Mouse (Mus musculus): ENCODE data around the gene Sbds. TPM values are rescaled to one million over a fixed set of nuclear protein-coding genes. Genes with fewer than 3 reads are reported as not detected.
A peak's percentile ranks its signal among the peaks of the same experiment; 100 is the strongest.

Gene Sbds
- polyA plus RNA-seq, 1 experiment from 2014 or later = 68.2 TPM

DNA sequence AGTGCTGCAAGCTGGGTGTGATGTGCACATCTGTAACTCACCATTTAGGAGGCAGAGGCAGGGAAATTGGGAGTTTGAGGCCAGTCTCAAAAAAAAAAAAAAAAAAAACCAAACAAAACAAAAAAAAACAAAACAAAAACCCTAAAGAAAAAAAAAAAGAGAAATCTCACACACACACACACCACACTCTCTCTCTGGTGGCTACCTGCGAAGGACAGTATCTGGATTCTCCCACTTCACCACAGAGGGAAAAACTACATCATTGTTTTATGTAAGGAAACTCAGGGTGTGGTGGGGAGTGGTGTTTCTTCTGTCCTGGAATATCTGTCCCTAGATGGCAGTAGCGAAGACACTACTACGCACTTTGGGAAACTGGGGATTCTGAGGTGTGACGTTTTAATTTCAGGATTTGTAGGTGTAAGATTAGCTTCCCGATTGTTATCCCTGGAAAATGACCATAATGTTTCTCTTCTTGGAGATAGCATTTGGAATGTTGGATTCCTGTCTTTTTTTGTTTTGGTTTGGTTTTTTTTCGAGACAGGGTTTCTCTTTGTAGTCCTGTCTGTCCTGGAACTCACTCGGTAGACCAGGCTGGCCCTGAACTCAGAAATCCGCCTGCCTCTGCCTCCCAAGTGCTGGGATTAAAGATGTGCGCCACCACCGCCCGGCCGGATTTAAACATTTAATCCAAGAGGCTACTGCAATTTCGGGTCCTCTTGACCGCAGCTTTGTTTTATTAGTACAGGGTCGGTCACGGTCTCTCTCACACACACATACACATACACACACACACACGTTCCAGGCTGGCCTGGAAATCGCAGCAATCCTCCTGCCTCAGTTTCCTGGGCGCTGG is 940 bp downstream of the Sbds start:
- 16% methylated on average over 19 of the region's 19 CpGs for WGBS
- peak; percentile 60 for DNase-seq (ENCODE audit: low spot score)

DNA sequence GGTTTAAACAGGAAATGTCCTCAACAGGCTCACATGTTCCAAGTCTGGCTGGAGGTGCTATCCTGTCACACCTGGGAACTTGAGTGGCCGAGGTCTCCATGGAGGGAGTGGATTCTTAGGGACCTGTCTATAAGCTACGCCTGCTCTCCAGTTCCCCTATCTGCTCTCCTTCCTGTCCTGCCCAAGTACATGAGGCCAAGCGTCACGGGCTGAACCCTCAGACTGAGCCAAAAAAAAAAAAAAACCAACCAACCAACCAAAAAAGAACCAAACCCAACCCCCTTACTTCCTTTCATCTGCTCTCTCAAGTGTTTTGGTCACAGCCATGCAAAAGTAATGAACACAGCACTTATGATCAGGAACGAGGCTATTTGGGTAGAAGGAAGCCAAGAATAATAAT is 7.5 kb downstream of the Sbds start:
- H3K4me1 ChIP-seq (ENCODE audit: control insufficient read depth, insufficient read depth, low read length) = no peaks in the 10 kb centered on the region
- no peak overlapping the region for H3K4me2 ChIP-seq (ENCODE audit: low read depth, low read length)
- H3K27ac ChIP-seq (replicated peaks; ENCODE audit: low read depth, low read length) = no peak overlapping the region
- 89% methylated on average over 5 of the region's 5 CpGs for WGBS
- H3K9me3 ChIP-seq (replicated peaks; ENCODE audit: control insufficient read depth, low read length) = no peaks in the 10 kb centered on the region
- DNase-seq (ENCODE audit: low spot score) (no peak), ATAC-seq (replicated peaks; ENCODE audit: insufficient number of reproducible peaks, low FRiP score, low TSS enrichment, low read depth) (no peak)
- no peak overlapping the region for H3K9ac ChIP-seq (replicated peaks; ENCODE audit: low read length)
- no peak overlapping the region for H3K4me3 ChIP-seq (ENCODE audit: low read depth, low read length)
- no peaks in the 10 kb centered on the region for H3K27me3 ChIP-seq (ENCODE audit: control insufficient read depth, insufficient read depth, low read length)
- peaks cover 16% of the 10 kb centered on the region for H3K36me3 ChIP-seq (replicated peaks; ENCODE audit: control insufficient read depth, insufficient read depth, low read depth, low read length)

More for the DNA sequence above, 940 bp downstream of the Sbds start:
- Histone ChIP-seq H3K4me2 (ENCODE audit: low read depth, low read length) (peak overlapping the region; percentile 50), H3K9ac (replicated peaks; ENCODE audit: low read length) (peak overlapping the region; percentile 72), H3K9me3 (replicated peaks; ENCODE audit: control insufficient read depth, low read length) (no peaks in the 10 kb centered on the region), H3K4me1 (ENCODE audit: control insufficient read depth, insufficient read depth, low read length) (no peaks in the 10 kb centered on the region), H3K27ac (replicated peaks; ENCODE audit: low read depth, low read length) (no peak overlapping the region), H3K27me3 (ENCODE audit: control insufficient read depth, insufficient read depth, low read length) (no peaks in the 10 kb centered on the region), H3K36me3 (replicated peaks; ENCODE audit: control insufficient read depth, insufficient read depth, low read depth, low read length) (peaks cover 2% of the 10 kb centered on the region; the same call in 1 of the 2 replicates), H3K4me3 (ENCODE audit: low read depth, low read length) (peak overlapping the region; percentile 55)
- ATAC-seq (replicated peaks; ENCODE audit: insufficient number of reproducible peaks, low FRiP score, low TSS enrichment, low read depth) = no peak

DNA sequence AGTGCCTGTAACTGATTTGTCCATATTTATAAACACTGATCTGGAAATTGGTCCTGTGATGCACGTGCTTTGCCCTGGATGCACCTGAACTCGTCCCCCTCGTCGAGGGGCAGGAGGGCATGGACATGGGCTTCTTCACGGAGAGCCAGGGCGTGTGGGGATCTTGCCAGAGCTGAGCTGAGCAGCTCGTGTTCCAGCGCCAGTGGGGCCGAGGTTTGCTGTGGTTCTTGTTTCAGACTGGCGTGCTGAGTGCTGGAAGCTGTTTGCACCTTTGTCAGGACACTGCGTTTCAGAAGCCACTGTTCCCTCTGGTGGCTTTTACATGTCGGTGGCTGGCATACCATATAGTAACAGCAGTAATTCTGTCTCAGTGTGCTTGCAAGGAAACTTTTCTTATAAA is 13.9 kb downstream of the Sbds start:
- DNase-seq (ENCODE audit: low spot score) = no peak
- H3K27ac ChIP-seq (replicated peaks; ENCODE audit: low read depth, low read length) = no peak overlapping the region
- H3K36me3 ChIP-seq (replicated peaks; ENCODE audit: control insufficient read depth, insufficient read depth, low read depth, low read length) = peaks cover 20% of the 10 kb centered on the region
- ATAC-seq (replicated peaks; ENCODE audit: insufficient number of reproducible peaks, low FRiP score, low TSS enrichment, low read depth) = no peak
- no peak overlapping the region for H3K4me2 ChIP-seq (ENCODE audit: low read depth, low read length)
- no peak overlapping the region for H3K9ac ChIP-seq (replicated peaks; ENCODE audit: low read length)
- 89% methylated on average over 12 of the region's 12 CpGs for WGBS
- H3K9me3 ChIP-seq (replicated peaks; ENCODE audit: control insufficient read depth, low read length) = no peaks in the 10 kb centered on the region
- no peak overlapping the region for H3K4me3 ChIP-seq (ENCODE audit: low read depth, low read length)
- H3K27me3 ChIP-seq (ENCODE audit: control insufficient read depth, insufficient read depth, low read length) = no peaks in the 10 kb centered on the region
- no peaks in the 10 kb centered on the region for H3K4me1 ChIP-seq (ENCODE audit: control insufficient read depth, insufficient read depth, low read length)

DNA sequence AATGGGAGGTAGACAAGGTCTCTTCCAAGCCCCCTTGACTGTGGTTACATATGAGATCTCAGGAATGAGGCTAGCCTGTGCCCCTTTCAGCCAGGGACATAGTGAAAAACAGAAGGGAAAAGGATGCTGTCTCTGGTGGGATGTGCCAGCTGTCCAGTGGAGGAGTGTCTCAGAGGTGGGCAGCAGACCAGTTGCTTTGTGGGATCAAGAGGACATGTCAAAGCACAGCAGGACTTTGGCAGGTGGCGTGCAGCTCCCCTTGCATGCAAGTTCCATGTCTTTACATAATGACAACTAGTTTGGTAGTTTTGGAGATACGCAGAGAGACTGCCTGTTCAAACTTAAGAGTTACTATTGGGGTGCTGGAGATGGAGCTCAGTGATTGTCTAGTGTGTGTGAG is 15.5 kb downstream of the Sbds start:
- 91% methylated on average over 2 of the region's 2 CpGs for WGBS
- no peak for ATAC-seq (replicated peaks; ENCODE audit: insufficient number of reproducible peaks, low FRiP score, low TSS enrichment, low read depth)
- peaks cover 22% of the 10 kb centered on the region for H3K36me3 ChIP-seq (replicated peaks; ENCODE audit: control insufficient read depth, insufficient read depth, low read depth, low read length)
- no peaks in the 10 kb centered on the region for H3K4me1 ChIP-seq (ENCODE audit: control insufficient read depth, insufficient read depth, low read length)
- H3K4me3 ChIP-seq (ENCODE audit: low read depth, low read length) = no peak overlapping the region
- no peaks in the 10 kb centered on the region for H3K9me3 ChIP-seq (replicated peaks; ENCODE audit: control insufficient read depth, low read length)
- no peak overlapping the region for H3K4me2 ChIP-seq (ENCODE audit: low read depth, low read length)
- no peak overlapping the region for H3K9ac ChIP-seq (replicated peaks; ENCODE audit: low read length)
- H3K27ac ChIP-seq (replicated peaks; ENCODE audit: low read depth, low read length) = no peak overlapping the region
- no peaks in the 10 kb centered on the region for H3K27me3 ChIP-seq (ENCODE audit: control insufficient read depth, insufficient read depth, low read length)
- no peak for DNase-seq (ENCODE audit: low spot score)

DNA sequence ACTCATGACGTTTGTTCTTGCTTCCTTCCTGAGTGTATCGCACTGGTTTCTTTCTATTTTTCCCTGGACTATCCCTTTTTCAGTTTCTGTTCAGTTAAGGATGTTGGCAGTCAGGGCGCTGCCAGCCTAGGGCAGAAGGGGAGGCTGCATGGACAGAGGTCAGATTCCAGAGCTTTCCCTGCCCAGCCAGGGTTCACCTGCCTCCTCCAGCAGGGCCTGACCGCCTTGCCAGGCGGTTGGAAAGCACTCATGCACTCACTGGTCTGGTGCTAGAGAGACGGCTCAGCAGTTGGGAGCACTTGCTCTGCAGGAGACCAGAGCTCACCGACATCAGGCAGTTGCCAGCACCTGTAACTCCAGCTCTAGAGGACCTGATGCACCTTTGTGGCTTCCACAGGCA is 16.1 kb downstream of the Sbds start:
- H3K4me1 ChIP-seq (ENCODE audit: control insufficient read depth, insufficient read depth, low read length) = no peaks in the 10 kb centered on the region
- H3K27ac ChIP-seq (replicated peaks; ENCODE audit: low read depth, low read length) = no peak overlapping the region
- H3K36me3 ChIP-seq (replicated peaks; ENCODE audit: control insufficient read depth, insufficient read depth, low read depth, low read length) = peaks cover 21% of the 10 kb centered on the region
- no peaks in the 10 kb centered on the region for H3K27me3 ChIP-seq (ENCODE audit: control insufficient read depth, insufficient read depth, low read length)
- no peak overlapping the region for H3K4me3 ChIP-seq (ENCODE audit: low read depth, low read length)
- no peak overlapping the region for H3K9ac ChIP-seq (replicated peaks; ENCODE audit: low read length)
- ATAC-seq (replicated peaks; ENCODE audit: insufficient number of reproducible peaks, low FRiP score, low TSS enrichment, low read depth) (no peak), DNase-seq (ENCODE audit: low spot score) (no peak)
- WGBS = 94% methylated on average over 7 of the region's 7 CpGs
- no peaks in the 10 kb centered on the region for H3K9me3 ChIP-seq (replicated peaks; ENCODE audit: control insufficient read depth, low read length)
- no peak overlapping the region for H3K4me2 ChIP-seq (ENCODE audit: low read depth, low read length)

DNA sequence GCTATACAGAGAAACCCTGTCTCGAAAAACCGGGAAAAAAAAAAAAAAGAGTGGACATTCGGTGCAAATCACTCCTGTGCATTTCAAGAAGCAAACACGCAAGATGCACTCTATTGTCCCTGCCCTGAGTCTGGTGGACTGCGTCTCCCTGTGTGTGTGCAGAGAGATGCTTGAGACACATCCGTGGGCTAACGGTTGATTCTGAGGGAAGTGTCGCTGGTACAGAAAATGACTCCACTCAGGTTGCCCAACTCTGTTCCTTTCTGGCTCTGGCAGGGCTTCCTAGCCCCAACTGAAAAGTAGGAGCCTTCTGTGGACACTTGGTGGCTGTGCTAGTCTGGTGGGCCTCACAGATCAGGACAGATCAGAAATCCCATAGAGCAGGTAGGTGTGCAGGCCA is 19.0 kb downstream of the Sbds start:
- H3K9me3 ChIP-seq (replicated peaks; ENCODE audit: control insufficient read depth, low read length) = no peaks in the 10 kb centered on the region
- no peak for DNase-seq (ENCODE audit: low spot score)
- H3K9ac ChIP-seq (replicated peaks; ENCODE audit: low read length) = no peak overlapping the region
- H3K27me3 ChIP-seq (ENCODE audit: control insufficient read depth, insufficient read depth, low read length) = no peaks in the 10 kb centered on the region
- WGBS = 91% methylated on average over 8 of the region's 8 CpGs
- H3K27ac ChIP-seq (replicated peaks; ENCODE audit: low read depth, low read length) = no peak overlapping the region
- H3K4me2 ChIP-seq (ENCODE audit: low read depth, low read length) = no peak overlapping the region
- no peak overlapping the region for H3K4me3 ChIP-seq (ENCODE audit: low read depth, low read length)
- ATAC-seq (replicated peaks; ENCODE audit: insufficient number of reproducible peaks, low FRiP score, low TSS enrichment, low read depth) = no peak
- no peaks in the 10 kb centered on the region for H3K4me1 ChIP-seq (ENCODE audit: control insufficient read depth, insufficient read depth, low read length)
- H3K36me3 ChIP-seq (replicated peaks; ENCODE audit: control insufficient read depth, insufficient read depth, low read depth, low read length) = peaks cover 32% of the 10 kb centered on the region

DNA sequence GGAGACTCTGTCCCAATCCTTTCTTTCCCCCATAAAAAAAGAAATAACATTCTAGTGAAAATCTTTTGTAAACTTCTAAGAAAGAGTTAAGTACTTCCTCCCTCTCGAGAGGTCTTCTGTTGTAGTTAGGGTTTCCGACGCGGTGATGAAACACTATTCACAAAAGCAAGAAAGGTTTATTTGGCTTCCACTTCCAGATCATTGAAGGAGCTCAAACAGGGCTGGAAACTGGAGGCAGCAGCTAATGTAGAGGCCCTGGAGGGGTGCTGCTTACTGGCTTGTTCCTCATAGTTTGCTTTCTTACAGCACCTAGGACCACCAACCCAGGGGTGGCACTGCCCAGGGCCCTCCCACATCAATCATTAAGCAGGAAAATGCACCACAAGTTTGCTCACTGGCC is 27.2 kb downstream of the Sbds start:
- H3K36me3 ChIP-seq (replicated peaks; ENCODE audit: control insufficient read depth, insufficient read depth, low read depth, low read length) = peaks cover 12% of the 10 kb centered on the region
- no peaks in the 10 kb centered on the region for H3K27me3 ChIP-seq (ENCODE audit: control insufficient read depth, insufficient read depth, low read length)
- ATAC-seq (replicated peaks; ENCODE audit: insufficient number of reproducible peaks, low FRiP score, low TSS enrichment, low read depth) (no peak), DNase-seq (ENCODE audit: low spot score) (no peak)
- H3K4me2 ChIP-seq (ENCODE audit: low read depth, low read length) = no peak overlapping the region
- no peak overlapping the region for H3K27ac ChIP-seq (replicated peaks; ENCODE audit: low read depth, low read length)
- H3K4me1 ChIP-seq (ENCODE audit: control insufficient read depth, insufficient read depth, low read length) = no peaks in the 10 kb centered on the region
- H3K9me3 ChIP-seq (replicated peaks; ENCODE audit: control insufficient read depth, low read length) = no peaks in the 10 kb centered on the region
- no peak overlapping the region for H3K9ac ChIP-seq (replicated peaks; ENCODE audit: low read length)
- 83% methylated on average over 4 of the region's 4 CpGs for WGBS
- no peak overlapping the region for H3K4me3 ChIP-seq (ENCODE audit: low read depth, low read length)

DNA sequence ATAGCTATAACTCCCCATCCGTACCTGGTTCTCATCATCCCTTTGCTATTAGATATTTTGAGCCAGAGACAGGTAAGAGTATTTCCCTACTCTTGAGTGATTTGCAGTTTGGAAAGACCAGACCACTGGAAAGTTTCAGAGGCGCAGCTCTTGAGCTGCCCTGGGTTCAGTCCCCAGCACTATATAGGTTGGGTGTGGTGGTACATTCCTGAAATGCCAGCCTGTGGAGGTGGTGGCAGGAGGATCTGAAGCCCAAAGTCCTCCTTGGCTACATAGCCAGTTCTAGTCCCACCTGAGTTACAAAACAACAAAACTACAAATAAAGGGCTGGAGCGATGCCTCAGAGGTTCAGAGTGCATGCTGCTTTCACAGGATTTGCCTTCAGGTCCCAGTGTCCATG is 28.5 kb downstream of the Sbds start:
- Histone ChIP-seq H3K27me3 (ENCODE audit: control insufficient read depth, insufficient read depth, low read length) (no peaks in the 10 kb centered on the region), H3K36me3 (replicated peaks; ENCODE audit: control insufficient read depth, insufficient read depth, low read depth, low read length) (peaks cover 4% of the 10 kb centered on the region), H3K9ac (replicated peaks; ENCODE audit: low read length) (no peak overlapping the region), H3K9me3 (replicated peaks; ENCODE audit: control insufficient read depth, low read length) (no peaks in the 10 kb centered on the region), H3K4me1 (ENCODE audit: control insufficient read depth, insufficient read depth, low read length) (no peaks in the 10 kb centered on the region), H3K27ac (replicated peaks; ENCODE audit: low read depth, low read length) (no peak overlapping the region), H3K4me2 (ENCODE audit: low read depth, low read length) (no peak overlapping the region), H3K4me3 (ENCODE audit: low read depth, low read length) (no peak overlapping the region)
- WGBS = 95% methylated on average over 3 of the region's 3 CpGs
- ATAC-seq (replicated peaks; ENCODE audit: insufficient number of reproducible peaks, low FRiP score, low TSS enrichment, low read depth) (no peak), DNase-seq (ENCODE audit: low spot score) (no peak)
